Mouse (Mus musculus) hindbrain, embryonic 12.5 days (tissue): ENCODE measurements around the gene 1700034I23Rik. TPM values are rescaled to one million over a fixed set of nuclear protein-coding genes. Genes with fewer than 3 reads are reported as not detected.

ENCODE experiments used
- polyA plus RNA-seq: library from polyadenylated mRNA; unstranded; fragments of >200 nt; fragmentation: Nextera tagmentation; extraction: Ambion mirVana; gene quantifications from 2 replicates; pipeline ENCODE4 v1.2.1, GENCODE M21; 2016

1700034I23Rik gene
- polyA plus RNA-seq, 1 experiment from 2014 or later = 0.43 TPM

Other genes with a start within 250 kb of the 1700034I23Rik start
- 0.39 and 0.46 TPM in 2 replicates for gene Slc25a31, start 193.7 kb downstream of the 1700034I23Rik start, polyA plus RNA-seq
- 62.1 and 64.8 TPM in 2 replicates for gene Hspa4l, start 158.0 kb downstream of the 1700034I23Rik start, polyA plus RNA-seq
- 40.9 and 43.0 TPM in 2 replicates for gene Plk4, start 102.5 kb downstream of the 1700034I23Rik start, polyA plus RNA-seq
- gene Mfsd8, start 55.7 kb downstream of the 1700034I23Rik start, polyA plus RNA-seq = 10.3 and 10.4 TPM in 2 replicates
- 11.7 and 12.9 TPM in 2 replicates for gene Abhd18, start 55.6 kb downstream of the 1700034I23Rik start, polyA plus RNA-seq
- 4.0 and 4.2 TPM in 2 replicates for gene Larp1b, start 47.3 kb upstream of the 1700034I23Rik start, polyA plus RNA-seq
- 43.7 and 46.1 TPM in 2 replicates for gene Pgrmc2, start 180.5 kb upstream of the 1700034I23Rik start, polyA plus RNA-seq